Mouse (Mus musculus) neural tube, embryonic 10.5 days (tissue): ENCODE results near the gene Col23a1.
"Not testable (repeated sequence)": the region's sequence is repeated elsewhere in the genome, so short reads cannot be mapped to it uniquely, and the experiment has no call there.

Source experiments
- DNase-seq: peaks from one replicate; pipeline ENCODE4 v3.0.0-alpha.2; 2017; ENCODE audit warnings: low spot score; ENCODE audit errors: extremely low spot score

Gene Col23a1

DNA sequence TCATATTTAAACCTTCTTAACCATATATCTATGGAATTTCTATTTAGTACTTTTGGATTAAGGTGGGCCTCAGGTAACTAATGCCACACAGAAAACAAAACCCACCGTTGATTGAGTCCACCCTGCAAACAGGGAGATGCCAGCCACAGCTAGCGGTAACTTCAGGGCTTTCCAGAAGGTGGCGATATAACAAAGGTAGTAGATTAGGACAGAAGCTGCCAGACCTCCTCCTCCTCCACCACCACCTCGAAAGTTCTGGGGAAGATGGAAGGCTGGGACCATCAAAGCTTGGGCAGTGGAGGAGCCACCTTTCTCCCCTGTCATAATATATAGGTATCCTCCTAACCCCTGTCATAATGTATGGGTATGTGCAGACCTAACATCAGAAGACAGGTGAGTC is 328.0 kb downstream of the Col23a1 start:
- DNase-seq = peak; percentile 54

- no peak for DNase-seq
These were observed 329.2 kb downstream of the Col23a1 start for GRCm38 (mm10) chr11:51618894-51619408.

- DNase-seq = peak; percentile 92
These were observed 329.8 kb downstream of the Col23a1 start, which contains the start of gene Nhp2 for GRCm38 (mm10) chr11:51619409-51620060. TSS of gene Nhp2 (plus strand) at chr11:51619735.

GRCm38 (mm10) chr11:51620084-51620483 is 330.4 kb downstream of the Col23a1 start:
- no peak for DNase-seq

GRCm38 (mm10) chr11:51621776-51622175 is 332.1 kb downstream of the Col23a1 start:
- no peak for DNase-seq

- DNase-seq = no peak
These were observed 333.3 kb downstream of the Col23a1 start for GRCm38 (mm10) chr11:51622971-51623491.

DNA sequence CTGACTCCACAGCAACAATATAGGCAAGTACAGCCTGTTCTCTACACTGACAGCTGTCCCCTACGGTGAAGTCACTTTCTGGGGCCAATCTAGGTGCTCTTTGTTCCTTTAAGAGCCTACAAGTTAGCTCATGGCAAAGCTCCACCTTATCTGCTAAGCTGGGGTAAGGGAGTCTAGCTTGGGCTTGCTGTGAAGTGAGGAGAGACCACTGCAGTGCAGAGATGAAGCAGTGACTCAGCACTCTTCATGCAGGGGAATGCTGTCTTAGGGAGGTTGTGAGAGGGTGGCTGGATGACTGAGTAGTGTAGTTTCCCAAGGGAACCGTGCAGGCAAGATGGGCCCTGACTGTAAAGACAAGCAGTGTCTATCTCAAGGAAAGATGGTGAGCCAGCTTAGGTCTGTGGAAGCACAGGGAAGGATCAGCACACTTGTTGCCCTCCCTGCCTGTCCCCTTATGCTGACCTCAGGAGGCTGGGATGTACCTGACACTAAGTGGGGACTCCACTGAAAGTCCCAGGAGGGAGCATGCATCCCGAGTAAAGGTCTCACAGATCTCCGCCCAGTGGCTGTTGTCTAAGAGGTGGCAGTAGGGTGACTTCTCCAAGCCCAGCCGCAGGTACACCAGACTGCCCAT is 335.6 kb downstream of the Col23a1 start:
- no peak for DNase-seq

GRCm38 (mm10) chr11:51627425-51627824 is 337.7 kb downstream of the Col23a1 start:
- DNase-seq = no peak

DNA sequence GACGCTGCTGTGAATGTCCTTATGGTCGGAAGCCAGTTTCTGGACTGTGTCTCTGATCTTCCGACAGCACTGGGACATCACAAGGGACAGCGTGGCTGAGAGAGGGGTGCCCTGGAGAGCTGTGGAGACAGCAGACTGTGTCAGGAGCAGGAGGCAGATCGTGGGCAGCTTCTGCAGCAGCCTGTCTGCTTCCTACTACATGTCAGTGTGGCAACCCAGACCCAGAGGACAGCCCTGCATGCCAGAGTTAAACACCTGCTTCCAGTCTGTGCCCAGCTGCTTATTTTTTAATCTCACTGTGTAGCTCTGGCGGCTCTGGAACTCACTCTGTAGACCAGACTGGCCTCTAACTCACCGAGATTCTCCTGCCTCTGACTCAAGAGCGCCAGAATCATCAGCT is 338.2 kb downstream of the Col23a1 start:
- no peak for DNase-seq

DNA sequence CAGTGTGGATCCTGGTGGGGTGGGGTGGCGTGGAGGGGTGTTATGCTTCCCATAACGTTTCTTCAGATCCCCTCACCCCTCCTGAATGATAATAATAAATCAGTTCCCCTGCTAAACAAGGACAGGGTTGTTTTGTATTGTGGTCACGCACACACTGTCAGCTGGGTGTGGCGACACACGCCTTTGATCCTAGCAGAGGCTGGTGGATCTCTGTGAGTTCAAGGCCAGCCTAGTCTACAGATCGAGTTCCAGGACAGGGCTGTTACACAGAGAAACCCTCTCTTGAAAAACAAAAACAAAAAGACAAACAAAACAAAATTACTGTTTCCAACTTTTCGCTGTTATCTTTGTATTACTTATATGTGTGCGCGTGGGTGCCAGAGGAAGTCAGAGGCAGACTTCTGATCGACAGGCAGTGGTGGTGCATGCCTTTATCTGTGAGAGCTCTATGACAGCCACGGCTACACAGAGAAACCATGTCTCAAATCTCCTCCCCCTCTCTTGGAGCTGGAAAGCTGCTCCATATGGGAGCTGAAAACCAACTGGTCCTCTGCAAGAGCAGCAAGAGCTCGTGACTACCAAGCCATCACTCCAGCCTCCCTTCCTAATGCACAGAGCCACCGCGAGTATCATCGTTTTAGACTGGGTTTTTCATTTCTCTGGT is 340.1 kb downstream of the Col23a1 start:
- no peak for DNase-seq

DNA sequence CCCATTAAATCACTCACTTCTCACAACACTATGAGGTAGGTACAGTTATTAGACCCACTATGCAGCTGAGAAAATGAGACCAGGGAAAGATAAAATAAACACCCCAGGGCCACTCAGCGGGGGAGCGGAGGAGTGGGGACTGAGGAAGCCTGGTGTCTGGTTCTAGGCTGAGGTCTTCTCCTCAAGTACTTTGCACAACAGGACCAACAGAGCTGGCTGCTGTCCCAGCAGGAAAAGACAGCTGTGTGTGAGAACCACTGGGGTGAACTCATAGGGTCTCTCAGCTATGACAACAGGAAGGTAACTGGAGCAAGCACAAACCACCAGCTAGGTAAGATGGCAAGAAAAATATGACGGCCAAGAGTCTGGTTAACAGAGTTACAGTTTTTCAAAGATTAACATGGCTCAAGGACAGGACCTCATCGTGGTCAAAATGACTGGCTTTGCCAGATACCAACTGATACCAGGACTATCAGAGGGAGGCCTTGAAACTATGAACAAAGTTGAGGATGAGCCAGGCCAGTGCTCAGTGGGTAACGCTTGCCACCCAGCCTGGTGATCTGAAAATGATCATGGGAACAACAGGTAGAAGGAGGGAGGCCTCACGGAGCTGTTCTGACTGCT is 342.5 kb downstream of the Col23a1 start:
- DNase-seq = no peak

DNA sequence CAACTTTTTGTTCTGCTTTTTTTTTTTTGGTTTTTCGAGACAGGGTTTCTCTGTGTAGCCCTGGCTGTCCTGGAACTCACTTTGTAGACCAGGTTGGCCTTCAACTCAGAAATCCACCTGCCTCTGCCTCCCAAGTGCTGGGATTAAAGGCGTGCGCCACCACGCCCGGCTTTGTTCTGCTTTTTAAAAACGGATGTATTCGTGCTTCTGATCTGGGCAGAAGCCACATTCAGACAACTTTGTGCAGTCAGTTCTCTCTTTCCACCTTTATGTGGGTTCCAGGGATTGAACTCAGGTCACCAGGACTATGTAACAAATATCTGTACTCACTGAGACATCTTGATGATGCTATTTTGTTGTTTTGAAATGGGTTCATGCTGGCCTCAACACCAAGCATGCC is 343.5 kb downstream of the Col23a1 start:
- not testable (repeated sequence) for DNase-seq
